Mouse (Mus musculus): Measurements from ENCODE around the gene Gm17374. TPM values are rescaled to one million over a fixed set of nuclear protein-coding genes. Genes with fewer than 3 reads are reported as not detected.

Gene Gm17374
- polyA plus RNA-seq, 1 experiment: not detected

Other genes starting within 250 kb of the Gm17374 start
- 4.8 and 6.1 TPM in 2 replicates for gene Tasp1, start 85.2 kb upstream of the Gm17374 start, polyA plus RNA-seq (2012; ENCODE audit: insufficient read depth, insufficient read length, missing spikeins)
- 10.4 and 16.9 TPM in 2 replicates for gene Esf1, start 18.5 kb downstream of the Gm17374 start, polyA plus RNA-seq (2012; ENCODE audit: insufficient read depth, insufficient read length, missing spikeins)
- gene Ndufaf5, start 18.6 kb downstream of the Gm17374 start, polyA plus RNA-seq (2012; ENCODE audit: insufficient read depth, insufficient read length, missing spikeins): 51.9 and 62.7 TPM in 2 replicates
- not detected in 2 replicates for gene Sel1l2, start 237.7 kb downstream of the Gm17374 start, polyA plus RNA-seq (2012; ENCODE audit: insufficient read depth, insufficient read length, missing spikeins)
- gene Macrod2, start 243.3 kb downstream of the Gm17374 start, polyA plus RNA-seq (2012; ENCODE audit: insufficient read depth, insufficient read length, missing spikeins): 8.3 and 8.7 TPM in 2 replicates